Mouse (Mus musculus) left cerebral cortex, postnatal 10 days (tissue): ENCODE data around the gene Dnajc30. TPM values are rescaled to one million over a fixed set of nuclear protein-coding genes. Genes with fewer than 3 reads are reported as not detected.

Experiments used
- DNase-seq, 2 experiments: peaks; one replicate each; pipeline ENCODE4 v3.0.0; 2021 to 2022; ENCODE audit warnings: low spot score in 2 of 2, mixed read lengths in 1 of 2; ENCODE audit errors: extremely low spot score in 1 of 2
- intact Hi-C: fragments of 180-260 bp; cut with DNase I; formaldehyde crosslinking; loops from one replicate; pipeline ENCODE4 v1.15.1; 2025
- total RNA-seq, 2 experiments: library from RNA; stranded (reverse); gene quantifications; 2 replicates each; pipeline ENCODE4 v1.2.3; 2021

Dnajc30 gene
- total RNA-seq, 2 experiments from 2014 or later = 37.5 to 38.1 TPM

- DNase-seq = no peak
- intact Hi-C loops = no loop called here
Measured at GRCm38 (mm10) chr5:135089653-135090052, 25.7 kb downstream of the Dnajc30 start, which contains the start of gene Mlxipl. TSS of gene Mlxipl (plus strand) at chr5:135089890.

GRCm38 (mm10) chr5:135100981-135101380 lies 37.0 kb downstream of the Dnajc30 start:
- no peak for DNase-seq
- intact Hi-C loops = loop anchor here (10.0 kb wide), 1 partner anchor 244 kb away; no protein-coding TSS in a partner anchor

- intact Hi-C loops = loop anchor here (10.0 kb wide), 1 partner anchor 241 kb away; no protein-coding TSS in a partner anchor
- no peak for DNase-seq
Measured at GRCm38 (mm10) chr5:135103999-135104660, 40.1 kb downstream of the Dnajc30 start.

- intact Hi-C loops = loop anchor here (10.0 kb wide), 1 partner anchor 238 kb away; no protein-coding TSS in a partner anchor
- peak; percentile 48 to 86 for DNase-seq
Measured at GRCm38 (mm10) chr5:135106758-135107256, 42.8 kb downstream of the Dnajc30 start.

- intact Hi-C loops = loop anchor here (10.0 kb wide), 1 partner anchor 237 kb away; no protein-coding TSS in a partner anchor
- peak in 1 of 2 experiments; percentile 46 for DNase-seq
Measured at GRCm38 (mm10) chr5:135107521-135108501, 43.8 kb downstream of the Dnajc30 start.

GRCm38 (mm10) chr5:135109017-135109416 lies 45.0 kb downstream of the Dnajc30 start:
- intact Hi-C loops = loop anchor here (10.0 kb wide), 1 partner anchor 236 kb away; no protein-coding TSS in a partner anchor
- DNase-seq = no peak

GRCm38 (mm10) chr5:135109426-135109825 lies 45.4 kb downstream of the Dnajc30 start:
- intact Hi-C loops = loop anchor here (10.0 kb wide), 1 partner anchor 235 kb away; no protein-coding TSS in a partner anchor
- no peak for DNase-seq

GRCm38 (mm10) chr5:135109976-135110375 lies 46.0 kb downstream of the Dnajc30 start:
- intact Hi-C loops = loop anchor here (10.0 kb wide), 1 partner anchor 235 kb away; no protein-coding TSS in a partner anchor
- no peak for DNase-seq

GRCm38 (mm10) chr5:135113782-135114181 lies 49.8 kb downstream of the Dnajc30 start:
- intact Hi-C loops = no loop called here
- DNase-seq = no peak

GRCm38 (mm10) chr5:135115241-135115640 lies 51.2 kb downstream of the Dnajc30 start:
- intact Hi-C loops = no loop called here

More at GRCm38 (mm10) chr5:135115241-135115640, 51.2 kb downstream of the Dnajc30 start:
- DNase-seq = no peak

Other genes with a start within 250 kb of the Dnajc30 start
- gene Tmem270, start 157.5 kb upstream of the Dnajc30 start, total RNA-seq = not detected
- gene Cldn13, start 148.7 kb upstream of the Dnajc30 start, total RNA-seq = not detected
- 1 to 10 TPM; 8.7 to 8.9 TPM for gene Mettl27, start 131.8 kb upstream of the Dnajc30 start, total RNA-seq
- not detected for gene Cldn4, start 117.3 kb upstream of the Dnajc30 start, total RNA-seq
- 1 to 10 TPM; 1.0 to 2.3 TPM for gene Cldn3, start 78.0 kb upstream of the Dnajc30 start, total RNA-seq
- 10 to 100 TPM; 49.8 to 52.5 TPM for gene Abhd11, start 55.0 kb upstream of the Dnajc30 start, total RNA-seq
- 100 to 1,000 TPM; 367 to 390 TPM for gene Stx1a, start 40.7 kb upstream of the Dnajc30 start, total RNA-seq
- 10 to 100 TPM; 39.7 to 50.1 TPM for gene Bud23, start 757 bp downstream of the Dnajc30 start, total RNA-seq
- 10 to 100 TPM; 28.9 to 32.7 TPM for gene Vps37d, start 14.1 kb downstream of the Dnajc30 start, total RNA-seq
- 1 to 10 TPM; 3.6 to 4.0 TPM for gene Mlxipl, start 25.7 kb downstream of the Dnajc30 start, total RNA-seq
- gene Tbl2, start 85.5 kb downstream of the Dnajc30 start, total RNA-seq = 10 to 100 TPM; 23.3 to 23.6 TPM
- gene Bcl7b, start 104.1 kb downstream of the Dnajc30 start, total RNA-seq = 10 to 100 TPM; 29.4 to 33.0 TPM
- 10 to 100 TPM; 44.6 to 45.7 TPM for gene Baz1b, start 123.1 kb downstream of the Dnajc30 start, total RNA-seq
- gene Fzd9, start 187.0 kb downstream of the Dnajc30 start, total RNA-seq = 1 to 10 TPM; 8.8 to 9.0 TPM